Mouse (Mus musculus): ENCODE results near the gene C1qa. TPM values are rescaled to one million over a fixed set of nuclear protein-coding genes. Genes with fewer than 3 reads are reported as not detected.

The C1qa gene
- polyA plus RNA-seq, 1 experiment, result 5.2 TPM

DNA sequence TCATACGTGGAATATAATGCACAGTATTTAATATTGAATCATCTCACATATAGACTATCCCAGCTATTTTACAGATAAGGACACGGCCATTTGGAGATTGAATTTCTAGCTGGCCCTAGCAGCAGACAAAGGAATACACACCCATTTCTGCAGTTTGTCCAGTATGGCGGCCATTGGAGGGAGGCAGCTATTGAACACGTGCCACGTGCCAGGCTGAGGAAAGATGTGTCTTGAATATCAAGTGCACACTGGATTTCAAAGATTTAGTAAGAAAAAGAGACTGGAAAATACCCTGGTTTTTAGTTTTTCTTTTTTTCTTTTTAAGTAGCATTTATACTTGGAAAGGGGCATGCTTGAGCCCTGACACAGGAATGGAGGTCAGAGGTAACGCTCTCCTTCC is 51.4 kb downstream of the C1qa start:
- no peak for TF ChIP-seq POLR2A (IDR thresholded peaks at IDR 0.05; ENCODE audit: control insufficient read depth, low read depth, low read length)
- no peak for TF ChIP-seq CTCF (IDR thresholded peaks at IDR 0.05; ENCODE audit: control insufficient read depth, insufficient read depth, insufficient replicate concordance, low read depth, low read length)
- no peaks in the 10 kb centered on the region for H3K36me3 ChIP-seq (ENCODE audit: control insufficient read depth, insufficient read depth, low read length)

More for the DNA sequence above, 51.4 kb downstream of the C1qa start:
- Histone ChIP-seq H3K27ac (ENCODE audit: control insufficient read depth, insufficient read depth, low read depth, low read length) (no peak overlapping the region), H3K4me3 (ENCODE audit: control insufficient read depth, low read depth, low read length) (no peak overlapping the region), H3K27me3 (ENCODE audit: control insufficient read depth, insufficient read depth, low read length) (no peaks in the 10 kb centered on the region), H3K4me1 (ENCODE audit: control insufficient read depth, insufficient read depth, low read length) (no peaks in the 10 kb centered on the region)

Other genes starting within 250 kb of the C1qa start
- gene Ephb2, start 62.8 kb downstream of the C1qa start, polyA plus RNA-seq (2012; rRNA removed), result 0.49 and 1.7 TPM in 2 replicates
- 18.9 and 20.5 TPM in 2 replicates for gene C1qb, start 12.6 kb downstream of the C1qa start, polyA plus RNA-seq (2012; rRNA removed)
- gene C1qc, start 5.7 kb downstream of the C1qa start, polyA plus RNA-seq (2012; rRNA removed), result 8.9 and 10.9 TPM in 2 replicates
- gene Epha8, start 58.0 kb upstream of the C1qa start, polyA plus RNA-seq (2012; rRNA removed), result 2.0 and 2.1 TPM in 2 replicates
- gene Zbtb40, start 150.0 kb upstream of the C1qa start, polyA plus RNA-seq (2012; rRNA removed), result 7.7 and 8.0 TPM in 2 replicates

All from testis, adult 2 months (tissue).